Mouse (Mus musculus) naive thymus-derived CD4-positive, alpha-beta T cell, adult 5 months (primary cell): ENCODE measurements around the gene Slitrk4. TPM values are rescaled to one million over a fixed set of nuclear protein-coding genes. Genes with fewer than 3 reads are reported as not detected.

Experiments
- polyA plus RNA-seq: library from polyadenylated mRNA; unstranded; fragments of 100-300 nt; shearing (Covaris generic); gene quantifications from one replicate; pipeline ENCODE4 v1.2.1, GENCODE M21; 2017

Slitrk4 gene
- not detected for polyA plus RNA-seq

DNA sequence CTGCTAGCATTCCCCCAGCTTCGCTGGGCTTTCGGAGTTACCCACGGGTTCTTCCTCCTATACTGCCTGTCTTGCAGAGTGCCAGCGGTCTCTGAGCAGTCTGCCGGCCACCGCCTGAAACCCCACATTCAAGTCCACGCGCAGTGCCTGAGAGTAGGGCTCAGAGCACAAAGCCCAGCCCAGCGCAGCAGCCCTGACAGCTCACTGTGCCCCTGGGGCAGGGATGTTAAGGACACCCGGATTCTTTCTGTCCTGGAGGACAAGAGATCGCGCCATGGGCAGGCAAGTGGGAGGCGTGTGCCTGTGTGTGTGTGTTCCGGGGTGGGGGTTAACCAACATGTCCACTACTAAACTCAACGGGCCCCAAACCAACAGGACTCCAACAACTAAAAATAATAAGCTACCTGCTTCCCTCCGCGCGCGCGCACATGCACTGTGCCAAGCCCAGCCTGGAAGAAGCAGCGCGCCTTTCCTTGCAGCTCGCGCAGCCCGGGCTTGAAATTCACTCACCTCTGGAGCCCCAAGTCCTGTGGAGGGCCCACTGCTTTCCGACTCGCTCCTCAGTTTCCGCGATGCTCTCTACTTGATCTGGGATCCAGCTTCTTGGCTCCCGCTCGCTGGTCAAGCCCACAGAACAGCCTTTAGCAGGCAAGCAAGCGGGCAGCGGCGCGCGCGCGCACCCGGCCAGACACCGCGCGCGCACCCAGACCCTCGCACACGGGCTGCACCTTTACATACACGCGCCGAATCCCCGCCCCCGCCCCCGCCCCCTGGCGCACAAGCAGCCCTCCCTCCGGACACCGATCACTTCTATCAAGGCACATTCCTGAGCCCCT lies at the start of gene Slitrk4:
TSS of gene Slitrk4 (minus strand) at position 707 of the 836 bp plus-strand sequence.

Other genes with a start within 250 kb of the Slitrk4 start
- gene Gm6760, start 124.8 kb downstream of the Slitrk4 start, polyA plus RNA-seq, result not detected
- not detected for gene 3830417A13Rik, start 103.4 kb downstream of the Slitrk4 start, polyA plus RNA-seq